Comparison of ENCODE assay signal across 8 mouse cellular contexts in genomic region chr12:110431805-110432204, GRCm38 (mm10). TPM values are rescaled to one million over a fixed set of nuclear protein-coding genes. Genes with fewer than 3 reads are reported as not detected.
DNase-seq lines count a peak whose midpoint lies in the region; TF ChIP-seq lines count a peak whose summit lies in the region.

No protein-coding gene starts in this region.

- H3K27ac ChIP-seq in kidney, adult 2 months (ENCODE audit: insufficient read depth, low read depth, low read length): no peak overlapping the region

- H3K4me3 ChIP-seq in kidney, adult 2 months (ENCODE audit: insufficient read depth, low read depth, low read length): no peak overlapping the region

- H3K36me3 ChIP-seq in kidney, adult 2 months (ENCODE audit: control insufficient read depth, insufficient read depth, low read length): no peaks in the 10 kb centered on the region

- peak; percentile 64 for DNase-seq in kidney, adult 2 months
- no peak for DNase-seq in kidney, adult 9 months
- peak; percentile 69 for DNase-seq in MN1 (ENCODE audit: low spot score)
- DNase-seq in brain, embryonic 14.5 days (ENCODE audit: low read depth): peak; percentile 52
- peak; percentile 62 to 68 for DNase-seq in heart, postnatal 14 days
- no peak for DNase-seq in thymus, postnatal 10 days (ENCODE audit: low spot score in 2 of 2)
- no peak for DNase-seq in embryo, embryonic 11 days
- DNase-seq in urinary bladder, postnatal 4 days (ENCODE audit: low spot score in 2 of 2): no peak

- H3K4me1 ChIP-seq in kidney, adult 2 months (ENCODE audit: control insufficient read depth, insufficient read depth, low read length): 0 out of 2 replicates have a peak, but pooled peaks cover 2% of the 10 kb centered on the region

- H3K27me3 ChIP-seq in kidney, adult 2 months (replicated peaks; ENCODE audit: control insufficient read depth, insufficient read depth, low read length): no peaks in the 10 kb centered on the region

- no peak for TF ChIP-seq CTCF in kidney, adult 2 months (conservative IDR thresholded peaks at IDR 0.05; ENCODE audit: insufficient read depth, insufficient read length, low read depth, low read length)
- TF ChIP-seq CTCF in brain, embryonic 14.5 days (IDR thresholded peaks at IDR 0.05; ENCODE audit: borderline replicate concordance, extremely low read depth, insufficient read depth, insufficient read length): no peak

- no peak for TF ChIP-seq POLR2A in kidney, adult 2 months (IDR thresholded peaks at IDR 0.05; ENCODE audit: low read depth, low read length)
- no peak for TF ChIP-seq POLR2A in brain, embryonic 14.5 days (IDR thresholded peaks at IDR 0.05; ENCODE audit: borderline replicate concordance, extremely low read depth, insufficient read depth, insufficient read length, poor library complexity, severe bottlenecking)

- whole genome bisulfite sequencing in kidney, adult 2 months: 37% methylated on average over 7 of the region's 7 CpGs

- intact Hi-C loops in heart, postnatal 14 days (cut with DNase I): no loop called here

RNA-seq across cellular contexts. Expression of gene Ppp2r5c, which starts 15.1 kb away (rescaled TPM):
- 29.9 and 41.3 TPM in 2 replicates for polyA plus RNA-seq in kidney, adult 2 months (2012; rRNA removed)
- 71.5 and 101 TPM in 2 replicates for polyA plus RNA-seq in brain, embryonic 14.5 days (2012; rRNA removed)
- 100 to 1,000 TPM; 102 to 103 TPM for total RNA-seq in heart, postnatal 14 days (2021)

Comparison
In these comparisons a context has a peak if more than half of its experiments do, and no peak if none do; other contexts are left out.
1. DNase-seq: peak in kidney, adult 2 months (single experiment), MN1 (single experiment), brain, embryonic 14.5 days (single experiment) and heart, postnatal 14 days (2 of 2); none in kidney, adult 9 months (single experiment), thymus, postnatal 10 days (0 of 2), embryo, embryonic 11 days (single experiment) and urinary bladder, postnatal 4 days (0 of 2).